Mouse (Mus musculus) erythroblast, embryonic 14.5 days (primary cell): ENCODE measurements around the gene Abca13.

Experiments used
- GATA1 ChIP-seq: IDR thresholded peaks from 2 replicates; pipeline ENCODE4 v1.6.1; 2012; ENCODE audit warnings: low read length, inconsistent platforms, mixed read lengths
- TAL1 ChIP-seq: IDR thresholded peaks from 3 replicates; pipeline ENCODE4 v1.6.1; 2012; ENCODE audit warnings: low read length, inconsistent platforms, mixed read lengths

DNA sequence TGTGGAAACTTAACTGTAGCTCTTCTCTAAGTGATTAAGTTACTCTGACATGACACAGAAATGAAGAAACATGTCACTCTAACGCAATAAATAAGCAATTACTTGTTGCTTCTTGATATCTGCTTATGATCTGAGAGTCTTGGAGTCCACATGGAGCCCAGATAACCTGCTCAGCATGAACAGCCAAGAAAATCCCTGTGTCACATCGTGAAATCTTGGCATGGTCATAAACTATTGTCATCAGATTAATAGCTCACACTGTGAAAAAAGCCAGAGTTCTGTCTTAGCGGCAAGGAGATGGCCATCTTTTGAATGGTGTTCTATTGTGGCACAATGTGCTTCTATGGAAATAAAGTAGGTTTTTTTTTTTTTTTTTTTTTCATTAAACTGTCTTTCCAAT, 336.8 kb downstream of the Abca13 start:
- TF ChIP-seq TAL1, result no peak
- TF ChIP-seq GATA1, result no peak
